Mouse (Mus musculus): Measurements from ENCODE around the gene Anapc15. TPM values are rescaled to one million over a fixed set of nuclear protein-coding genes. Genes with fewer than 3 reads are reported as not detected.

Gene Anapc15
- polyA plus RNA-seq, 1 experiment from 2014 or later: 78.9 TPM

DNA sequence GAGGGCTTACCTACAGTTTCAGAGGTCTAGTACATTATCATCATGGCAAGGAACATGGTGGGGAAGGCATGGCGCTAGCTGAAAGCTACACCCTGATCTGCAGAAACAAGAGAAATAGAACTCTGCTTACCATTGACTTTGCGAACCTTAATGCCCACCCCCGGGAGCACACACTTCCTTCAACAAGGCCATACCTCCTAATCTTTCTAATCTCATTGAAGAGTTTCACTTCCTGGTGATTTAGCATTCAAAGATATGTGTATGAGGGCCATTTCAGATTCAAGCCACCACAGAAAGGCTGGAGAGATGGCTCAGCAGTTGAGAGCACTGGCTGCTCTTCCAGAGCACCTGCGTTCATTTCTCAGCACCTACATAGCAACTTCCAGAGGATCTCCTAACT is 6.4 kb upstream of the Anapc15 start, which contains the start of gene Folr2:
TSS of gene Folr2 (minus strand) at position 101 of the 400 bp plus-strand sequence.
- H3K27ac ChIP-seq: no peak within 1 kb of the TSS
- H3K9me3 ChIP-seq (replicated peaks): no peaks in the 10 kb centered on the region
- H3K36me3 ChIP-seq: no peaks in the 10 kb centered on the region
- no peak for ATAC-seq (replicated peaks; ENCODE audit: low FRiP score)
- no peak within 1 kb of the TSS for H3K4me3 ChIP-seq (replicated peaks)
- 86% methylated on average over 4 of the region's 4 CpGs for whole genome bisulfite sequencing
- H3K27me3 ChIP-seq: no peaks in the 10 kb centered on the region
- no peak within 1 kb of the TSS for H3K9ac ChIP-seq
- H3K4me2 ChIP-seq: no peak within 1 kb of the TSS
- H3K4me1 ChIP-seq: no peaks in the 10 kb centered on the region

DNA sequence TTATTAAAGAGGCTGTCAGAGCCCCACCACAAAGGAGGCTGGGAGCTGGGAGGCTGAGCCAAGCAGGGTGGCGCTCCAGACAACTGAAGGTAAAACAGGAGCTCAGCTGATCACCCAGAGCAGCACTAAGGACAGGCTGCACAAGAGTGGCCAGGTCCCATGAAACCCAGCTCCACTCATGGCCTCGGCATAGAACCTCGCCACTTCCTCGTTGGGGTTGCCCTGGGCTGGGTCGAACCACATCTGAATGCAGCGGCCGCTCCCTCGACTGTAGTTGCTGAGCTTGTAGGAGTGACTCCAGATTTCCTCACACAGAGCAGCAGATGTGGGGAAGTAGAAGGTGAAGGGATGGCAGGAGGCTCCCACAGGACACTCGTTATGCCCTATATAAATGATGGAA is 5.2 kb upstream of the Anapc15 start:
- H3K27me3 ChIP-seq: no peaks in the 10 kb centered on the region
- ATAC-seq (replicated peaks; ENCODE audit: low FRiP score): no peak
- no peak overlapping the region for H3K9ac ChIP-seq
- H3K4me1 ChIP-seq: no peaks in the 10 kb centered on the region
- no peak overlapping the region for H3K4me3 ChIP-seq (replicated peaks)
- no peaks in the 10 kb centered on the region for H3K36me3 ChIP-seq
- no peak overlapping the region for H3K27ac ChIP-seq
- H3K9me3 ChIP-seq (replicated peaks): no peaks in the 10 kb centered on the region
- H3K4me2 ChIP-seq: no peak overlapping the region
- 77% methylated on average over 9 of the region's 9 CpGs for WGBS

DNA sequence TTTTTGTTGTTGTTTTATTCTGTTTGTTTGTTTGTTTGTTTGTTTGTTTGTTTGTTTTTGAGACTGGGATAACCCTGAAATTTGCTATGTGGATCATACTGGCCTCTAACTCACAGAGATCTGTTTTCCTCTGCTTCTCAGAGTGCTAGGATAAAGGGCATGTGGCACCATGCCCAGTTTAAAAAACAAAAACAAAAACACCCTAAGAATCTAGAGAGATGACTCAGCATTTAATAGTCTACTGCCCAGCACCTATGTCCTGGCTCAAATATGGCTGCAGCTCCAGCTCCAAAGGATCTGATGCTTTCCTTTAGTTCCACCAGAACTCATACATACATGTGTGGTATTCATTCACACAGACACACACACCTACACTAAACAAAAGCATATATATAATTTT is 2.5 kb upstream of the Anapc15 start:
- no peaks in the 10 kb centered on the region for H3K27me3 ChIP-seq
- H3K27ac ChIP-seq: no peak overlapping the region
- ATAC-seq (replicated peaks; ENCODE audit: low FRiP score): no peak
- H3K4me1 ChIP-seq: no peaks in the 10 kb centered on the region
- no peak overlapping the region for H3K4me2 ChIP-seq
- no peak overlapping the region for H3K4me3 ChIP-seq (replicated peaks)
- H3K9me3 ChIP-seq (replicated peaks): no peaks in the 10 kb centered on the region
- H3K36me3 ChIP-seq: no peaks in the 10 kb centered on the region
- H3K9ac ChIP-seq: no peak overlapping the region

DNA sequence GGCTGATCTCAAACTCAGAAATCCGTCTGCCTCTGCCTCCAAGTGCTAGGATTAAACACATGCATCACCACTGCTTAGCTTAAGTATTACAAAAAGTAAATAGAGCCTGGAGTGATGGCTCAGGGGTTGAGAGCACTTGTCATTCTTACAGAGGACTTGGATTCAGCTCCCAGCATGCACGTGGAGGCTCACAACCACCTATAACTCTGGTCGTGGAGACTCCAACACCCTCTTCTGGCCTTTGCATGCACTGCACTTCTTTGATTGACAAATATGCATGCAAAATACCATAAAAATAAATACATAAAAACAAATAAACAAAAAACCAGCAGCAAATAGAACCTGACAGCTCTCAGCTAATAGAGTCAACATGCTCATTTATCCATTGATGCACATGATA is 1.2 kb upstream of the Anapc15 start:
- no peak overlapping the region for H3K4me3 ChIP-seq (replicated peaks)
- H3K27ac ChIP-seq: no peak overlapping the region
- H3K4me1 ChIP-seq: no peaks in the 10 kb centered on the region
- H3K27me3 ChIP-seq: no peaks in the 10 kb centered on the region
- H3K4me2 ChIP-seq: no peak overlapping the region
- no peak overlapping the region for H3K9ac ChIP-seq
- no peak for ATAC-seq (replicated peaks; ENCODE audit: low FRiP score)
- H3K9me3 ChIP-seq (replicated peaks): no peaks in the 10 kb centered on the region
- no peaks in the 10 kb centered on the region for H3K36me3 ChIP-seq
- WGBS: 75% methylated on average over 3 of the region's 3 CpGs

DNA sequence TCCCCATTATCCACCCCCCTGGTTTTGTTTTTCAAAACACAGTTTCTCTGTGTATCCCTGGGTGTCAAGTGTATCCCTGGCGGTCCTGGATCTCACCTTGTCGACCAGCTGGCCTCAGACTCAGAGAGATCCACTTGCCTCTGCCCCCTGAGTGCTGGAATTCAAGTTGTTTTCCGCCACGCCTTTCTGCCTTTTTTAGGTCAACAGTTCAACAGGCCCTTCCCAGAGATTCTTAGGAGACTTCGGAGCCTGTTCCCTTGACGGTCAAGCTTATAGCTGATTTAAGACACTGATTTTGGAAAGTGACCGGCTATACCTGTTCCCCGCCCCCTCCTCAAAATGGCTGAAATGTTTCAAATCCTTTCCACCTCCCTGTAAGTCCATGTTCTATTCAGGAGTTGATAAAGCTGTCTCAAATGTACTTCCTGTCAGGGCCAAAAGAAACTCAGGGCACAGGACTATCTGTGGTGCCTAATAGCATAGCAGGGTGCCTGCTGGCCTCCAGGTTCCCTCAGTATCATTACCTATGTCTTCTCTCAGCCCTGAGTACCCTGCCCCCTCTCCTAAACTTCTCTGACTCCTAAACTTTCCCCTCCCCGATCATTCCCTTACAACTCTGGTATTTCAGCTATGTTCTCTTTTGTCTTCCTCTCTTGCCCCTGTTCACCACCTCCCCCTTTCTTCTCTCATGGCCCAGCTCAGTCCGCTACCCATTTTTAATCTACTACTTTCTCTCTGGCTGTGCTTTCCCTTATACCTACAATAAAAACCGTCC is 3.2 kb downstream of the Anapc15 start:
- Histone ChIP-seq H3K4me2 (no peak overlapping the region), H3K36me3 (no peaks in the 10 kb centered on the region), H3K9ac (no peak overlapping the region), H3K4me3 (replicated peaks) (no peak overlapping the region), H3K4me1 (peaks cover 21% of the 10 kb centered on the region), H3K27me3 (no peaks in the 10 kb centered on the region), H3K27ac (no peak overlapping the region), H3K9me3 (replicated peaks) (no peaks in the 10 kb centered on the region)
- no peak for ATAC-seq (replicated peaks; ENCODE audit: low FRiP score)
- 84% methylated on average over 11 of the region's 11 CpGs for WGBS

DNA sequence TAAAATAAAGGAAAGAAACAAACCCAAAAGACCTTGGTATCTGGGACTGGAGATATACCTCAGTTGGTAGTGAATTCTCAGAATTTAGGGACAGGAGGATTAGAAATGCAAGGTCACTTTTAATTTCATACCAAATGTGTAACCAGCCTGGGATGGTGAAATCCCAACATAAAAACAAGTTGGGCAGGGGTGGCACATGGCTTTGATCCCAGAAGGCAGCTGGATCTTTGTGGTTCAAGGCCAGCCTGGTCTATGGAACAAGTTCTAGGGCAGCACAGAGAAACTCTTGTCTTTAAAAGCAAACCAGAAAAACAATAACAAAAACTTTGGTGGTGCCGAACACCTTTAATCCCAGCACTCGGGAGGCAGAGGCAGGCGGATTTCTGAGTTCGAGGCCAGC is 4.0 kb downstream of the Anapc15 start:
- Histone ChIP-seq H3K36me3 (no peaks in the 10 kb centered on the region), H3K9me3 (replicated peaks) (no peaks in the 10 kb centered on the region), H3K4me1 (peaks cover 21% of the 10 kb centered on the region), H3K27me3 (no peaks in the 10 kb centered on the region), H3K4me2 (no peak overlapping the region), H3K27ac (no peak overlapping the region), H3K4me3 (replicated peaks) (no peak overlapping the region), H3K9ac (no peak overlapping the region)
- ATAC-seq (replicated peaks; ENCODE audit: low FRiP score): no peak
- WGBS: 94% methylated on average over 4 of the region's 4 CpGs

DNA sequence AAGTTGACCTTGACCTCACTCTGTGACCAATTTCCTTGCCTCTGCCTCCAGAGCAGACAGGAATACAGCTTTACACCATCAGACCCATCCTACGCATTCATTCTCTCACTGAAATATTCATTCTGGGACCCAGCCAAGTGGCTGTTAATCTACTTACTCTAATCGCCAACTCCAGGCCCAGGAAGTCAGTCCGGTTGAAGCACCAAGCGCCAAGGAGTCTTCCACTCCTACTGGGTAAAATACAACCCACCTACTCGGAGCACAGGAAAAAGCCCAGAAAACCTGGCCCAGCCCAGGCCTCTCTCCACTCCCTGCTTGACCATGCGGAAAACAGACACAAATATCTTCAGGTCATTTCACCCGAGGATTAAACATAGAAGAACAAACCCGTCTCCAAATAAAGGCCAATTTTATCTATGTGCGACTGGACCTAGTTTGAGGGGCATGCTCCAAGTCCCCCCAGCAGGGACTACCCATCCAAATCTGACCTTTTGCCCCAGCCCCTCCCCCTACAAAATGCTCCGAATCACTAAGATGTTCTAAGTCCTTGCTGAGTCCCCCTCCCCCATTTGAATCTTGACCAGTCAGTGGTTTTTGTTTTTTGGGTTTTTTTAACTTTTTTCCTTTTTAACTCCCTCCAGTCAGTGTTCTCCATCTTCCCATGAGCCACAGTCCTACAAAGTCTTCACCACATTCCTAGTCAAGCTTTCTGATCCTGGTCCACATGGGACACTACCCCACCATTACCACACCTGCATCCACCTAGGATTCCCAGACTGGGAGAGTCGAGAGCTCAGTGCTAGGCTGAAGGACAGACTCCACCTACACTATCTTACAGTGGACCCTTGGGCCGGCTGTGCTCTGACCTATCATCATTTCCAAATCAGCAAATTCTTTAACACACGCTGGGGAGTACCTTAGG is 5.0 kb downstream of the Anapc15 start:
- Histone ChIP-seq H3K9me3 (replicated peaks) (no peaks in the 10 kb centered on the region), H3K36me3 (no peaks in the 10 kb centered on the region), H3K9ac (no peak overlapping the region), H3K27ac (peak overlapping the region; percentile 75), H3K4me1 (peaks cover 21% of the 10 kb centered on the region), H3K27me3 (no peaks in the 10 kb centered on the region), H3K4me2 (peak overlapping the region; percentile 43), H3K4me3 (replicated peaks) (0 out of 2 replicates have a peak overlapping the region, but pooled peaks have one; percentile 7)
- WGBS: 45% methylated on average over 13 of the region's 13 CpGs
- ATAC-seq (replicated peaks; ENCODE audit: low FRiP score): peak; percentile 50

DNA sequence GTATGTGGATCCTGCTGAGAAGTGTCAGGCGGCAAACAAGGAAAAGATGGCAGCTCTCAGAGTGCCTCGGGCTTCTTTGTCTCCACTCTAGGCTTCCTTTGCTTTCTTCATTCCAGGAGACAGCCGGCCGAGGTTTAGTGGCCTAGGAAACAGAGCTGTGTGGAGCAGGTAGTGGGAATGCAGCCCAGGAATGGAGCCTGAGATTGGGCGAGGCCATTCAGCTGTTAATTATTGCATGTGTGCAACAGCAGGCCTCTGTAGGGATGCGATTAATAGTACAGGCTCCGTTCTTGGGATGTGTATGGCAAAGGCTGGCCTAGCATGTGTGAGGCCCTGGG is 5.6 kb downstream of the Anapc15 start:
- Histone ChIP-seq H3K27ac (peak overlapping the region; percentile 75), H3K4me1 (peaks cover 21% of the 10 kb centered on the region), H3K36me3 (no peaks in the 10 kb centered on the region), H3K27me3 (no peaks in the 10 kb centered on the region), H3K4me2 (peak overlapping the region; percentile 43), H3K4me3 (replicated peaks) (0 out of 2 replicates have a peak overlapping the region, but pooled peaks have one; percentile 7), H3K9ac (no peak overlapping the region), H3K9me3 (replicated peaks) (no peaks in the 10 kb centered on the region)
- WGBS: 70% methylated on average over 7 of the region's 7 CpGs
- ATAC-seq (replicated peaks; ENCODE audit: low FRiP score): peak; percentile 50

DNA sequence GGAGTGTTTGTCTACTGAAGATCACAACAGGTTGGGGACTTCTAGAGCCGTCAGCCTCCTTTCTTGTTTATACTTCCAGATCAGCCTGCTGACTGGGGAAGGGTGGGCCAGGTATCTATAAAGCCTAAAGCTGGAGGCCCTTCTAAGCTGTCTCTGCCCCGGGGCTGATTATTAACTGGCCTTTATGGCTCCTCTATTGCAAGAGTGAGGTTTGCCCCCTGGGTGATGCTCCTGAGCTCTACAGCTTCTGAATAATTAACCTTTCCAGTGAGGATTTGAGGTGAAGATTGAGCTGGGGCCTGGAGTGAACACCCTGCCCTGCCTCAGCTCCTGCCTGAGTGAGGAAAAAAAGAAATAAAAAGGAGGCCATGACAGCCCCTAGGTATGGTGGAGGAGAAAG is 7.1 kb downstream of the Anapc15 start, which contains the start of gene Folr1:
TSS of gene Folr1 (minus strand) at position 160 of the 400 bp plus-strand sequence.
- H3K4me2 ChIP-seq: peak within 1 kb of the TSS; percentile 43
- 40% methylated on average over 2 of the region's 2 CpGs for WGBS
- H3K9me3 ChIP-seq (replicated peaks): no peaks in the 10 kb centered on the region
- peaks cover 21% of the 10 kb centered on the region for H3K4me1 ChIP-seq
- peak within 1 kb of the TSS; percentile 23 for H3K4me3 ChIP-seq (replicated peaks)
- no peak within 1 kb of the TSS for H3K9ac ChIP-seq
- H3K27ac ChIP-seq: peak within 1 kb of the TSS; percentile 45
- no peaks in the 10 kb centered on the region for H3K27me3 ChIP-seq
- ATAC-seq (replicated peaks; ENCODE audit: low FRiP score): peak; percentile 74
- H3K36me3 ChIP-seq: no peaks in the 10 kb centered on the region

DNA sequence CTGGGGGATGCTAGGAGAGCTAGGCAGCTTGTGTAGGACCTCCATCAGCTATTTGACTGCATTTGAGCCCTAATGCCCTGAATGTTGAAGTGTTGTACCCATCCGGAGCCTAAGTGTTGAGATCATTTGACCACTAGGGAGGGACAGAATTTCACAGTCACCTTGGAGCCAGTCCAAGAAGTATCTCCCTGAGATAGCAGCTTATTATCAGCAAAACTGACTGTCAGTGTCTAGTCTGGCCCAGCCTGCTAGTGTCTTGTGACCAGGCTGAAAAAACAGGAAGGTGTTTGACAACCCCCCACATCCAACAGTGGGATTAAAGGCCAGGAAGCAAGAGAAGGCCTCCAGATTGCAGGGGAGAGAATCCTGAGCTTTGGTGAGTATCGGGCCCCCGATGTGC is 7.8 kb downstream of the Anapc15 start:
- Histone ChIP-seq H3K4me2 (no peak overlapping the region), H3K27ac (peak overlapping the region; percentile 45), H3K9me3 (replicated peaks) (no peaks in the 10 kb centered on the region), H3K4me1 (peaks cover 21% of the 10 kb centered on the region), H3K4me3 (replicated peaks) (no peak overlapping the region), H3K36me3 (no peaks in the 10 kb centered on the region), H3K27me3 (no peaks in the 10 kb centered on the region), H3K9ac (no peak overlapping the region)
- whole genome bisulfite sequencing: 81% methylated on average over 3 of the region's 3 CpGs
- no peak for ATAC-seq (replicated peaks; ENCODE audit: low FRiP score)

DNA sequence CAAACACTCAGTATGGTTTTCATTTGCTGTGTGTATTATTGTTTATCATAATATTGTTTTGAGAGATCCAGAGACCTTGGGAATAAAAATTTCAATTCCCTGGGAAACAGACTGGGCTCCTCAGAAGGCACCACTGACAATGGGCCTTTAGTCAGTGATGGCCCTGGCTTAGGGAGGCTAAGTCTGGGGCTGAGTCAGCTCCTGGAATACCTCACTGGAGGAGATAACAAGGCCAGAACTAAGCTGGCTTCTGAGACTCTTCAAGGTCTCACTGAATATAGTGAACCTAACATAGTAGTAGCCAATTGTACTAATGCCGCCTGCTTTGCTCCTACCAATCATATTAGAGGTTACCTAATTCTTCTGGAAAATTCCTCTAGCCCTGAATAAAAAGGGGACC is 12.5 kb downstream of the Anapc15 start:
- Histone ChIP-seq H3K4me3 (replicated peaks) (no peak overlapping the region), H3K36me3 (no peaks in the 10 kb centered on the region), H3K9me3 (replicated peaks) (no peaks in the 10 kb centered on the region), H3K4me1 (peaks cover 6% of the 10 kb centered on the region), H3K27ac (no peak overlapping the region), H3K4me2 (no peak overlapping the region), H3K9ac (no peak overlapping the region), H3K27me3 (no peaks in the 10 kb centered on the region)
- 86% methylated on average over 1 of the region's 1 CpGs for WGBS
- ATAC-seq (replicated peaks; ENCODE audit: low FRiP score): no peak

DNA sequence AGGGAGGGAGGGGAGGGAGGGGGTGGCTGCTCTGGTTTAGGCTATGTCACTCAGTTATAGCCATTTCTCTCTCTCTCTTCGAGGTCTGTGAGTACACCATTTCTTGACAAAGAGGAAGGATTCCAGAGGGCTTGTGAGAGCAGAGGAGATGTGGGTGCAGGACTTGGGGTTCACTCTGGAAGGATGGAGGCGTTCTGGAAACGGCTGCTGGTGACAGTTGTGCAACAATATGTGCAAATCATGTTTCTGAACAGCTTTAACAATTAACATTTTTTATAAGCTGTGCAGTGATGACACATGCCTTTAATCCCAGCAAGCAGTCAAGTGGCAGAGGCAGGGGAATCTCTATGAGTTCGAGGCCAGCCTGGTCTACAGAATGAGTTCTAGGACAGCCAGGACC is 17.3 kb downstream of the Anapc15 start:
- 75% methylated on average over 4 of the region's 4 CpGs for WGBS
- no peak overlapping the region for H3K27ac ChIP-seq
- no peaks in the 10 kb centered on the region for H3K36me3 ChIP-seq
- H3K4me2 ChIP-seq: no peak overlapping the region
- H3K9me3 ChIP-seq (replicated peaks): no peaks in the 10 kb centered on the region
- peaks cover 5% of the 10 kb centered on the region; the same call in 1 of the 2 replicates for H3K4me1 ChIP-seq
- no peak for ATAC-seq (replicated peaks; ENCODE audit: low FRiP score)
- H3K4me3 ChIP-seq (replicated peaks): no peak overlapping the region
- H3K9ac ChIP-seq: no peak overlapping the region
- H3K27me3 ChIP-seq: no peaks in the 10 kb centered on the region
